Mouse (Mus musculus): Measurements from ENCODE around the gene Tlnrd1. TPM values are rescaled to one million over a fixed set of nuclear protein-coding genes. Genes with fewer than 3 reads are reported as not detected.

The Tlnrd1 gene
- polyA plus RNA-seq, 1 experiment from 2014 or later, result 4.7 TPM

DNA sequence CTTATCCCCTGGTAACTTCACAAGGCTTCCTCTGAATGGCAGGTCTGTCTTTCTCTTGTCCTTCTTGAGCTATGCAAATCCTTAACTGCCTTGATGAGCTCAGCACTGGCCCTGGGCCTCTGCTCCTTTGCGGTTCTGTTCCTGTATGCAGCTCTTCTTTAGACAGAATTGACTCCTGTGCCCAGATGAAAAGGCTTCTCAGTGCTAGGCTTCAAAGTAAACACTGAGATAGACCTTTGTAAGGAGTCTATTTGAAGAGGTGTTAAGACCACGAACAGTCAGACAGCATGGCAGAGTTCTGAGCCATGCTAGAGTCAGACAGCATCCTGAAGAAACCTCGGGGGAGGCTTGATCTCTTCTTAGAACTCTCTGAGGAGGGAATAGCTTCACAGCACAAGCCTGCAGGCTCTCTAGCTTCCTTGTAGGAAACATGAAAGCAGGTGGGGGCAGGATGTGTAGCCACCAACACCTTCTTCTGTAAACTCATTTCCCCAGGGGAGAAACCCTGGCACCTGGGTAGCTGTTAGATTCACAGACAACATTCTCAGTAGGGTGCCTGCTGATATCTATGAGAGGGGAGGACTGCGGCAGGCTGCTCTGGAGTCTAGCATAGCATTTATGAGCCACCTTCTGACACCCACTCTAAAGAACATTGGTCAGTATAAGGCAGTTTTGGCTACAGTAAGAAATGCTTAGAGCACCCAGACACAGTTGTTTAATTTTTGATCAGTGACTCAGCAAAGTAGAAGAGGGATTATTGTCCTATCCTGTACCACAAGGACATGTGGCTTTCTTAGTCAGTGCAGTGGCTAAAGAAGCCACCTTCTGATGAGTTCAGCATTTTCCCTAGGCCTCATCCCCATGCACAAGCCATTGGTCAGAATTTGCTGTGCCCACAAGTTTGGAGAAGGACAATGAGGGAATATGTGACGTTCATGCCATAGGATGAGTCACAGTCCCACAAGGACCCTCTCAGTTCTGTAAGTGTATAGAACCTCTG is 31.4 kb downstream of the Tlnrd1 start:
- WGBS, result 46% methylated on average over 5 of the region's 5 CpGs
- no peaks in the 10 kb centered on the region for H3K27me3 ChIP-seq (ENCODE audit: control insufficient read depth, insufficient read depth, low read length)
- no peak overlapping the region for H3K4me3 ChIP-seq (replicated peaks; ENCODE audit: low read length)
- H3K4me2 ChIP-seq (ENCODE audit: low read depth, low read length), result no peak overlapping the region
- no peak overlapping the region for H3K9ac ChIP-seq (ENCODE audit: low read length)
- no peaks in the 10 kb centered on the region for H3K36me3 ChIP-seq (ENCODE audit: control insufficient read depth, insufficient read depth, low read length)
- H3K27ac ChIP-seq (ENCODE audit: low read length), result no peak overlapping the region
- 0 out of 2 replicates have a peak, but pooled peaks cover 5% of the 10 kb centered on the region for H3K4me1 ChIP-seq (ENCODE audit: control insufficient read depth, insufficient read depth, low read length)
- no peaks in the 10 kb centered on the region for H3K9me3 ChIP-seq (replicated peaks; ENCODE audit: control insufficient read depth, low read length)
- no peak for ATAC-seq (ENCODE audit: insufficient read depth, low FRiP score)

DNA sequence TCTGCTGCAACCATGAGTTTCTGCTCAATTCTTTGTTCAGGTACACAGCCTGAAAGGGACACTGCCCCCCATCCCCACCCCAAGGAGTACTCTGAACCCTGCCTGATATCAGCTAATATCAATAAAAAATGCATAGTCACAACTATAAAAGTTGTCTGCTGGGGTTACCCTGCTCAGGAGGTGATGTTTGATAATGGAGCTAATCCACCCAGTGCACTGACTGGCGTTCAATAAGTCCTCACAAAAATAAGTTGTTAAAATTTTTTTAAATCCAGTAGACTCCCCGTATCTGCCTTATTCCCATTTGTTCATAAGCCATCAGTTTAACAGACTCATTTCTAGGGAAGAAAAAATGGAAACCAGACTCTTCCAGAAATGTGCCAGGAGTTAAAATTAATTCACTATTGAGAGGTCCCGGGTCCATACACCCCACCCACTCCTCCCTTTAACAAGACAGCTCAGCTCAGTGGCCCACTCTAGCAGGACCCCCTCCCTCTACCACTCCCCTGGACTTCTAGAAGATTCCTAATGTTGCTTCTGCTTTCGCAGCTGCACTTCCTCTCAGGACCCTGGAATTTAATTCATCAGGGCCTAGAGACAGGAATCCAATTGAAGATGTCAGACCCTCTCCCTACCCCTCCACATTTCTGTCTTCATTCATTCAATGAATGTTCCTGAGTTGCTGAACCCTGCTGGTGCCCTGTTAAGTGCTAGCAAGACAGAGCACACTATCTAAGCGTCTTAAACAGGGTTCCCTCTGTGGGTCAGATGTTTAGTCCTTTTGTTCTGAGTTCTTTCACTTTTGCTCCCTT is 32.3 kb downstream of the Tlnrd1 start:
- no peaks in the 10 kb centered on the region for H3K27me3 ChIP-seq (ENCODE audit: control insufficient read depth, insufficient read depth, low read length)
- WGBS, result 48% methylated on average over 5 of the region's 5 CpGs
- no peaks in the 10 kb centered on the region for H3K9me3 ChIP-seq (replicated peaks; ENCODE audit: control insufficient read depth, low read length)
- H3K4me3 ChIP-seq (replicated peaks; ENCODE audit: low read length), result no peak overlapping the region
- no peak for ATAC-seq (ENCODE audit: insufficient read depth, low FRiP score)
- H3K27ac ChIP-seq (ENCODE audit: low read length), result no peak overlapping the region
- no peaks in the 10 kb centered on the region for H3K36me3 ChIP-seq (ENCODE audit: control insufficient read depth, insufficient read depth, low read length)
- H3K4me1 ChIP-seq (ENCODE audit: control insufficient read depth, insufficient read depth, low read length), result peaks cover 8% of the 10 kb centered on the region
- no peak overlapping the region for H3K9ac ChIP-seq (ENCODE audit: low read length)
- H3K4me2 ChIP-seq (ENCODE audit: low read depth, low read length), result no peak overlapping the region

DNA sequence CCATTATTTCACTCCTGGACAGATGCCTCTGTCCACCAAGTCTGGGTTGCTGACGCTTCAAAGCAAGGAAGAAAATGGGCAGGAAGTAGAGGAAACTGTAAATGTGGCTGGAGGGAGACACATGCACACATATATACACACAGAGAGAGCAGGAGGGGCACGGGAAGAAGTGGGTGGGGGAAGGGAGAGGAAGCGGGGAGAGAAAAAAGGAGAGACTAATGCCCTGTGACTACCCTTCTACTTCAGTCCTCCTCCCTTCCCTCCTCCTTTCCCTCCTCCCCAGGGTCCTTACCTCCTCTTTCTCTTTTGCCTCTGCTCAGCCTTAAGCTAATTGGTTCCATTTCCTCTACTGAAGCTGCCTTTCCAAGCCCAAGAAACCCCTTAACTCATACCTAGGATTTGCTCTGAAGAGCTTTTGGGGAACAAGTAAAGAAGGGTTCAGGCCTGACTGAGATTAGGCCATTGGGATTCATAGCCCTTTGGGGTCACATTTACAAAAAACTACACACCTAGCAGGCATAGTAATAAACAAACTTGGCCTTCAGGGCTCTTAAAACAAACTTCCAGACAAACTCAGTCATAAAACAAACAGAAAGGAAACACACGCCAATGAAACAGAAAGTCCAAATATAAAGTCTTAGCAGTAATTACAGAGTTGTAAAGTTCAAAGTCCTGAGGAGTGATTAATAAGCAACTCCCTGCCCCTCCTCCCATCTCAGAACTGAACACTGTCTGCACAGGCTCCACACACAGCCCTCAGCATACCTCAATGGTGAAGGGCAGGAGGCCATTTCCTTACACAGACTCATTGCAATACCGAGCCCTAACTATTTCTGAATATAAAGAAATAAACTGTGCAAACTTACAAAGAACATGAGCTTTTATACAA is 36.7 kb downstream of the Tlnrd1 start:
- no peaks in the 10 kb centered on the region for H3K9me3 ChIP-seq (replicated peaks; ENCODE audit: control insufficient read depth, low read length)
- no peaks in the 10 kb centered on the region for H3K36me3 ChIP-seq (ENCODE audit: control insufficient read depth, insufficient read depth, low read length)
- H3K4me3 ChIP-seq (replicated peaks; ENCODE audit: low read length), result no peak overlapping the region
- H3K4me1 ChIP-seq (ENCODE audit: control insufficient read depth, insufficient read depth, low read length), result peaks cover 9% of the 10 kb centered on the region
- H3K27me3 ChIP-seq (ENCODE audit: control insufficient read depth, insufficient read depth, low read length), result no peaks in the 10 kb centered on the region
- peak overlapping the region; percentile 81 for H3K27ac ChIP-seq (ENCODE audit: low read length)
- H3K9ac ChIP-seq (ENCODE audit: low read length), result no peak overlapping the region
- no peak overlapping the region for H3K4me2 ChIP-seq (ENCODE audit: low read depth, low read length)
- peak; percentile 92 for ATAC-seq (ENCODE audit: insufficient read depth, low FRiP score)
- WGBS, result 21% methylated on average over 4 of the region's 5 CpGs

DNA sequence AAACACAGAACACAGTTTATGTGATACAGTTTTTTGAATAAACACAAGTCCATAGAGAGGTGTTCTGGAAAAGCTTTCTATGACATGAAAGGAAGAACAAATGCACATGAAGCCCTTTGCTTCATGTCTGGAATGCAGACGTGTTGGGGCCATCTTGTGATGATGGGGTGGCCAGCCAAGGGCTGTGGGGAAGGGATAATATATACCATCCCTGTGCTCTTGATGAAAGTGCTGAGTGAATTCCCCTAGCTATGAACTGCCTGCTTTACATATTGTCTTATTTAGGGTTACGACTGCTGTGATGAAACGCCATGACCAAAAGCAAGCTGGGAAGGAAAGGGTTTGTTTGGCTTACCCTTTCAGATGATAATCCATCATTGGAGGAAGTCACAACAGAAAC is 39.3 kb downstream of the Tlnrd1 start:
- no peaks in the 10 kb centered on the region for H3K27me3 ChIP-seq (ENCODE audit: control insufficient read depth, insufficient read depth, low read length)
- H3K27ac ChIP-seq (ENCODE audit: low read length), result no peak overlapping the region
- ATAC-seq (ENCODE audit: insufficient read depth, low FRiP score), result no peak
- no peak overlapping the region for H3K4me3 ChIP-seq (replicated peaks; ENCODE audit: low read length)
- no peak overlapping the region for H3K9ac ChIP-seq (ENCODE audit: low read length)
- H3K36me3 ChIP-seq (ENCODE audit: control insufficient read depth, insufficient read depth, low read length), result no peaks in the 10 kb centered on the region
- 54% methylated on average over 3 of the region's 3 CpGs for WGBS
- no peaks in the 10 kb centered on the region for H3K9me3 ChIP-seq (replicated peaks; ENCODE audit: control insufficient read depth, low read length)
- peaks cover 9% of the 10 kb centered on the region for H3K4me1 ChIP-seq (ENCODE audit: control insufficient read depth, insufficient read depth, low read length)
- H3K4me2 ChIP-seq (ENCODE audit: low read depth, low read length), result no peak overlapping the region

DNA sequence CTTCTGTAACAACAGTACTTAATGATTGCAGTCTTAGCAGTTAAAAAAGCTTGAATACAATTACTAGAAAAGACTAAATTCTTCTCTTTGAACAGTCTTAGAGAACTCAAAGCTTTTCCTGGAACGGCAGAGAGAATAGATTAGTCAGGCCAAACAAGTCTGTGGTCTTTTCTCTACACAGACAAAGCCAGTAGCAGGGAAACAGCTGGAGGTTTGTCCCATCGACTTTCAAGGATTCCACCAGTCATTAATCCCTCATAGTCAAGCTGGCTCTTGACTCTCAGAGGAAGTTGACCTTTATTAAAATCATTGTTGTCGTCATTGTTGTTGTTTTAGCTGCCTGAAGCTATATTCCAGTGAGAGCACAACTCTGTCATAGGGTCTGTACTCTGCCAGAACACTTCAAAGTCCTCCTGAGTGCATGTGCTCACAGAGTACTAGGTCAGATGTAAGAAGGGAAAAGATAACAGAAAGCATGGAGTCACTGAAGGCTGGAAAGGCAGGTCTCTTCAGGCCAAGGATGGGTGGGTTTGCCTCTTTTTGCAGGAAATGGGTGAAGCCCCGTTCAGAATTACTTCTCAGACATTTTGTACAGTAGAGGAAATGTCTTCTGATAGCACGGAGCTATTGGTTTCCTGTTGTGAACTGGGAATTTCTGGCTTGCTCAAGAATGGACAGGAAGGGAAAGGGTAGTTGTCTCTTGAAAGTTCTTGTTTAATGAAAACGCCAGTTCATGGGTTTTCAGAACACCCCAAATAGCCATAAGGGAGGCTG is 41.4 kb downstream of the Tlnrd1 start:
- no peak overlapping the region for H3K4me3 ChIP-seq (replicated peaks; ENCODE audit: low read length)
- no peaks in the 10 kb centered on the region for H3K9me3 ChIP-seq (replicated peaks; ENCODE audit: control insufficient read depth, low read length)
- WGBS, result 51% methylated on average over 6 of the region's 6 CpGs
- H3K27me3 ChIP-seq (ENCODE audit: control insufficient read depth, insufficient read depth, low read length), result no peaks in the 10 kb centered on the region
- H3K27ac ChIP-seq (ENCODE audit: low read length), result peak overlapping the region; percentile 32
- peaks cover 9% of the 10 kb centered on the region for H3K4me1 ChIP-seq (ENCODE audit: control insufficient read depth, insufficient read depth, low read length)
- no peak overlapping the region for H3K4me2 ChIP-seq (ENCODE audit: low read depth, low read length)
- no peak for ATAC-seq (ENCODE audit: insufficient read depth, low FRiP score)
- no peaks in the 10 kb centered on the region for H3K36me3 ChIP-seq (ENCODE audit: control insufficient read depth, insufficient read depth, low read length)
- H3K9ac ChIP-seq (ENCODE audit: low read length), result no peak overlapping the region

DNA sequence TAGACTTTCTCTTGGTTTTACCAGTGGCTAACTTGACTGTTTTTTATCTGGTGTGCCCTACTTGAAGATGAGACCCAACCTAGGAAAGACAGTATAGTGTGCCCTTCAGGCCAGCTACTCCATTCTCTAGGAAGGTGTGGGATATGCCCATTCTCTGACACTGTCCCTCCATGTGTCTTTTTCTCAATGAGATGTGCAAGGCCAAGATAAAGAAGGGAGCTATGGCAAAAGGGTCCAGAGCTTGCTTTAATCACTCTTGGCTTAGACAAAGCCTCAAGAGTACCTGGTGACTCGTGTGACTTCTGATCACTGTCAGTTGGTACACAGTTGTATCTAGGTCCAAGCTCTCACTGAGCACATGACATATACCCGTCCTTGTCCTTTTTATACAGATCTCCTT is 44.0 kb downstream of the Tlnrd1 start:
- H3K27ac ChIP-seq (ENCODE audit: low read length), result no peak overlapping the region
- no peak for ATAC-seq (ENCODE audit: insufficient read depth, low FRiP score)
- H3K9ac ChIP-seq (ENCODE audit: low read length), result no peak overlapping the region
- no peaks in the 10 kb centered on the region for H3K9me3 ChIP-seq (replicated peaks; ENCODE audit: control insufficient read depth, low read length)
- no peaks in the 10 kb centered on the region for H3K36me3 ChIP-seq (ENCODE audit: control insufficient read depth, insufficient read depth, low read length)
- H3K4me1 ChIP-seq (ENCODE audit: control insufficient read depth, insufficient read depth, low read length), result no peaks in the 10 kb centered on the region
- H3K27me3 ChIP-seq (ENCODE audit: control insufficient read depth, insufficient read depth, low read length), result no peaks in the 10 kb centered on the region
- whole genome bisulfite sequencing, result 82% methylated on average over 2 of the region's 2 CpGs
- H3K4me2 ChIP-seq (ENCODE audit: low read depth, low read length), result no peak overlapping the region
- no peak overlapping the region for H3K4me3 ChIP-seq (replicated peaks; ENCODE audit: low read length)

DNA sequence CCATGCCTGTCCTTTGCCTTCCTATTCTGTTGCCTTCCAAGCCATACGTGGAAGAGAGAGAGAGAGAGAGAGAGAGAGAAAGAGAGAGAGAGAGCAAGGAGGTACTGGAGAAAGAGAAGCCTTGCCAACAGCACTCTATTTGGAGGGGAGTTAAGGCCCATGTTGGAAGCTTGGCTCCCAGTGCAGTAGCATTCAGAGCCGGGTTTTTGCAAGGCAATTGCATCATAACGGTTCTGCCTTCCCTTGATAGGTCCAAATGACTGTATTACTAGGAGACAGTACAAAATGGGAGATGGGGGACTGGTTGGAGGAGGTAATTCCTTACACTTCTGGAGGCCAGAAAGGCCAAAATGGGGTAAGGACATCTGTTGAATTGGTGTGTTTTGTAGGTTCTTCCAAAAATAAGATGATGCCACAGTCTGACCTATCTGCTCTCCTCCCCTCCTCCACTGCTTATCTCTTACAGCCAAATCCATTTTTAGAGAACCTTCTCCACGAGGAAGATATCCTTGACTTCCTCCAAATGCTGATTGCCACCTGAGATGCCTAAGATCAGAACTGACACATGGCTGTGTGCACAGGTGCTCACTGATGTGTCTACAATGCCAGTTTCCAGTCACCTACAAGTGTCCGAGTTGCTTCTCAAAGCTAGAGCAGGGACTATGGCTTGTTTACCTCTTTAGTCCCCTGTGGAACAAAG is 45.4 kb downstream of the Tlnrd1 start:
- Histone ChIP-seq H3K4me3 (replicated peaks; ENCODE audit: low read length) (no peak overlapping the region), H3K36me3 (ENCODE audit: control insufficient read depth, insufficient read depth, low read length) (no peaks in the 10 kb centered on the region), H3K27ac (ENCODE audit: low read length) (no peak overlapping the region), H3K9ac (ENCODE audit: low read length) (no peak overlapping the region), H3K4me1 (ENCODE audit: control insufficient read depth, insufficient read depth, low read length) (no peaks in the 10 kb centered on the region; the same call in 1 of the 2 replicates), H3K4me2 (ENCODE audit: low read depth, low read length) (no peak overlapping the region), H3K27me3 (ENCODE audit: control insufficient read depth, insufficient read depth, low read length) (no peaks in the 10 kb centered on the region), H3K9me3 (replicated peaks; ENCODE audit: control insufficient read depth, low read length) (no peaks in the 10 kb centered on the region)
- no peak for ATAC-seq (ENCODE audit: insufficient read depth, low FRiP score)
- WGBS, result 67% methylated on average over 5 of the region's 5 CpGs

Measured in stomach, embryonic 16.5 days (tissue).